Mouse (Mus musculus): ENCODE measurements around the gene Agpat4.

DNA sequence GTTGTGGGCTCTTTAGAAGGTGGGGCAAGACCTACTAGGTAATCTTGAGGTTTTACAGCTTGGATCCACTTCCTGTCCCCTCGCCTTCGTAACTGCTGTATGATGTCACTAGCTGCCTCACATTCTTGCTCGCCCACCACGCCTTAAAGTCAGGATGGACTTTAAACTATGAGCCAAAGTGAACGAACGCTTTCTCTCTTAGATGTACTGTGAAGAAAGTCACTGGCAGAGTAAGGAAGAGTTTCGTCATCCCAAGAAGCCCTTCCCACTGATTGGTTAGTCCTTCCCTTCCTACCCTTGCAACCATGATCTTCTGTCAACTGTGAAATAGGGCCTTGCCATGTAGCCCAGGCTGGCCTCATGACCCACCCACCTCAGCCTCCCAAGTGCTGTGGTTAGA lies 112.6 kb downstream of the Agpat4 start:
- TF ChIP-seq CTCF (conservative IDR thresholded peaks at IDR 0.05; ENCODE audit: low read length) (no peak), POU5F1 (IDR thresholded peaks at IDR 0.05; ENCODE audit: borderline replicate concordance, low read length) (no peak)
